Mouse (Mus musculus) E14TG2a.4 (cell line): Measurements from ENCODE around the gene Cfap77.

Source experiments
- H3K27me3 ChIP-seq: 2 replicates; pipeline ENCODE4 v1.6.1; 2014; ENCODE audit warnings: low read length, control low read depth; ENCODE audit not compliant: insufficient read depth
- H3K36me3 ChIP-seq: 2 replicates; pipeline ENCODE4 v1.6.1; 2014; ENCODE audit warnings: low read length, control low read depth; ENCODE audit not compliant: insufficient read depth
- H3K4me1 ChIP-seq: replicated peaks from 2 replicates; pipeline ENCODE4 v1.6.1; 2014; ENCODE audit warnings: low read depth, low read length, control low read depth
- H3K4me3 ChIP-seq: replicated peaks from 2 replicates; pipeline ENCODE4 v1.5.1; 2014; ENCODE audit warnings: mild to moderate bottlenecking, low read length
- H3K9me3 ChIP-seq: 2 replicates; pipeline ENCODE4 v1.6.1; 2014; ENCODE audit warnings: low read length, control low read depth
- CTCF ChIP-seq: conservative IDR thresholded peaks from 2 replicates; pipeline ENCODE4 v1.5.1; 2014; ENCODE audit warnings: low read length
- NANOG ChIP-seq: IDR thresholded peaks from 2 replicates; pipeline ENCODE4 v1.6.1; 2014; ENCODE audit warnings: borderline replicate concordance, low read length, mixed read lengths
- POU5F1 ChIP-seq: IDR thresholded peaks from 2 replicates; pipeline ENCODE4 v1.6.1; 2014; ENCODE audit warnings: low read length, borderline replicate concordance

Gene Cfap77

GRCm38 (mm10) chr2:28952981-28953380 lies 101.9 kb downstream of the Cfap77 start:
- Histone ChIP-seq H3K4me3 (no peak overlapping the region), H3K36me3 (no peaks in the 10 kb centered on the region), H3K4me1 (no peaks in the 10 kb centered on the region), H3K27me3 (peaks cover 4% of the 10 kb centered on the region; the same call in 1 of the 2 replicates), H3K9me3 (no peaks in the 10 kb centered on the region)
- TF ChIP-seq NANOG (no peak), POU5F1 (no peak), CTCF (no peak)

GRCm38 (mm10) chr2:28946312-28946711 lies 108.6 kb downstream of the Cfap77 start:
- Histone ChIP-seq H3K4me1 (peaks cover 5% of the 10 kb centered on the region; the same call in 1 of the 2 replicates), H3K4me3 (no peak overlapping the region), H3K36me3 (no peaks in the 10 kb centered on the region), H3K9me3 (no peaks in the 10 kb centered on the region), H3K27me3 (peaks cover 7% of the 10 kb centered on the region; the same call in 1 of the 2 replicates)
- TF ChIP-seq NANOG (no peak), CTCF (no peak), POU5F1 (no peak)

GRCm38 (mm10) chr2:28945388-28945787 lies 109.5 kb downstream of the Cfap77 start:
- TF ChIP-seq POU5F1 (no peak), CTCF (no peak), NANOG (no peak)
- H3K27me3 ChIP-seq: peaks cover 7% of the 10 kb centered on the region; the same call in 1 of the 2 replicates
- H3K4me1 ChIP-seq: peaks cover 5% of the 10 kb centered on the region; the same call in 1 of the 2 replicates
- H3K9me3 ChIP-seq: no peaks in the 10 kb centered on the region
- H3K4me3 ChIP-seq: no peak overlapping the region
- H3K36me3 ChIP-seq: no peaks in the 10 kb centered on the region

- TF ChIP-seq POU5F1 (no peak), CTCF (no peak), NANOG (no peak)
- H3K9me3 ChIP-seq: no peaks in the 10 kb centered on the region
- no peaks in the 10 kb centered on the region for H3K36me3 ChIP-seq
- no peak overlapping the region for H3K4me3 ChIP-seq
- H3K4me1 ChIP-seq: peaks cover 17% of the 10 kb centered on the region
- peaks cover 7% of the 10 kb centered on the region; the same call in 1 of the 2 replicates for H3K27me3 ChIP-seq
Observed at GRCm38 (mm10) chr2:28943666-28944516, 111.0 kb downstream of the Cfap77 start.

- Histone ChIP-seq H3K36me3 (no peaks in the 10 kb centered on the region), H3K9me3 (no peaks in the 10 kb centered on the region), H3K4me3 (no peak overlapping the region), H3K27me3 (no peaks in the 10 kb centered on the region), H3K4me1 (peaks cover 17% of the 10 kb centered on the region)
- TF ChIP-seq NANOG (no peak), POU5F1 (no peak)
Observed at GRCm38 (mm10) chr2:28938997-28939396, 115.9 kb downstream of the Cfap77 start.

- H3K36me3 ChIP-seq: no peaks in the 10 kb centered on the region
- H3K4me3 ChIP-seq: no peak overlapping the region
- no peak for TF ChIP-seq NANOG
- TF ChIP-seq CTCF: peak; percentile 66
- no peaks in the 10 kb centered on the region for H3K9me3 ChIP-seq
- H3K4me1 ChIP-seq: no peaks in the 10 kb centered on the region
- no peaks in the 10 kb centered on the region for H3K27me3 ChIP-seq
Observed at GRCm38 (mm10) chr2:28930571-28930970, 124.3 kb downstream of the Cfap77 start.

- Histone ChIP-seq H3K9me3 (no peaks in the 10 kb centered on the region), H3K4me3 (no peak overlapping the region)
Observed at GRCm38 (mm10) chr2:28923912-28924311, 131.0 kb downstream of the Cfap77 start.

GRCm38 (mm10) chr2:28919001-28919400 lies 135.9 kb downstream of the Cfap77 start:
- H3K36me3 ChIP-seq: no peaks in the 10 kb centered on the region
- peaks cover 90% of the 10 kb centered on the region for H3K27me3 ChIP-seq
- TF ChIP-seq POU5F1 (no peak), NANOG (no peak), CTCF (no peak)
- H3K9me3 ChIP-seq: no peaks in the 10 kb centered on the region
- H3K4me1 ChIP-seq: peaks cover 28% of the 10 kb centered on the region
- no peak overlapping the region for H3K4me3 ChIP-seq

More at GRCm38 (mm10) chr2:28923912-28924311, 131.0 kb downstream of the Cfap77 start:
- TF ChIP-seq NANOG (no peak), CTCF (peak; percentile 86)
- Histone ChIP-seq H3K27me3 (peaks cover 44% of the 10 kb centered on the region), H3K36me3 (no peaks in the 10 kb centered on the region), H3K4me1 (peaks cover 9% of the 10 kb centered on the region)
